Mouse (Mus musculus) intestine, embryonic 14.5 days (tissue): Measurements from ENCODE around the gene Ptges. TPM values are rescaled to one million over a fixed set of nuclear protein-coding genes. Genes with fewer than 3 reads are reported as not detected.
A peak's percentile ranks its signal among the peaks of the same experiment; 100 is the strongest.
"Not testable (repeated sequence)": the region's sequence is repeated elsewhere in the genome, so short reads cannot be mapped to it uniquely, and the experiment has no call there.

ENCODE experiments used
- ATAC-seq: fragments of 200-750 bp; cut with Nextera tagmentation; replicated peaks from 2 replicates; pipeline ENCODE4 v1.8.0; 2017; ENCODE audit warnings: low read depth, moderate number of reproducible peaks, moderate TSS enrichment, moderate library complexity; ENCODE audit not compliant: low FRiP score, low TSS enrichment
- DNase-seq: peaks from one replicate; pipeline ENCODE4 v3.0.0-alpha.2; 2018; ENCODE audit warnings: low spot score
- H3K27ac ChIP-seq: fragments of 300-500 bp; sonication (generic); 2 replicates; pipeline ENCODE4 v1.5.1; 2014; ENCODE audit warnings: low read depth, mild to moderate bottlenecking, control low read depth
- H3K27me3 ChIP-seq: fragments of 300-500 bp; sonication (generic); replicated peaks from 2 replicates; pipeline ENCODE4 v1.6.1; 2014; ENCODE audit warnings: low read length, control low read depth; ENCODE audit not compliant: control insufficient read depth, insufficient read depth
- H3K36me3 ChIP-seq: fragments of 300-500 bp; sonication (generic); 2 replicates; pipeline ENCODE4 v1.6.1; 2014; ENCODE audit warnings: low read length, control low read depth; ENCODE audit not compliant: control insufficient read depth, insufficient read depth
- H3K4me1 ChIP-seq: fragments of 300-500 bp; sonication (generic); replicated peaks from 2 replicates; pipeline ENCODE4 v1.6.1; 2014; ENCODE audit warnings: low read length, control low read depth, mixed read lengths; ENCODE audit not compliant: control insufficient read depth, insufficient read depth
- H3K4me2 ChIP-seq: fragments of 300-500 bp; sonication (generic); 2 replicates; pipeline ENCODE4 v1.6.1; 2014; ENCODE audit warnings: low read length
- H3K4me3 ChIP-seq: fragments of 300-500 bp; sonication (generic); 2 replicates; pipeline ENCODE4 v1.5.1; 2014; ENCODE audit warnings: low read depth, low read length, control low read depth, mixed read lengths
- H3K9ac ChIP-seq: fragments of 300-500 bp; sonication (generic); 2 replicates; pipeline ENCODE4 v1.6.1; 2014; ENCODE audit warnings: mild to moderate bottlenecking, low read length
- H3K9me3 ChIP-seq: fragments of 300-500 bp; sonication (generic); 2 replicates; pipeline ENCODE4 v1.6.1; 2016; ENCODE audit warnings: low read length, control low read depth; ENCODE audit not compliant: control insufficient read depth
- WGBS: fragments of 180-500 bp; shearing (Covaris S2); extraction: QIAGEN DNeasy Blood & Tissue Kit; methylation state at CpG from one replicate; pipeline ENCODE4 v1.1.7; 2014; 5-methylcytosine and 5-hydroxymethylcytosine counted together
- polyA plus RNA-seq: library from polyadenylated mRNA; unstranded; fragments of >200 nt; fragmentation: Nextera tagmentation; extraction: Ambion mirVana; gene quantifications from 2 replicates; pipeline ENCODE4 v1.2.1, GENCODE M21; 2014

The Ptges gene
- polyA plus RNA-seq, 1 experiment from 2014 or later, result 4.5 TPM

DNA sequence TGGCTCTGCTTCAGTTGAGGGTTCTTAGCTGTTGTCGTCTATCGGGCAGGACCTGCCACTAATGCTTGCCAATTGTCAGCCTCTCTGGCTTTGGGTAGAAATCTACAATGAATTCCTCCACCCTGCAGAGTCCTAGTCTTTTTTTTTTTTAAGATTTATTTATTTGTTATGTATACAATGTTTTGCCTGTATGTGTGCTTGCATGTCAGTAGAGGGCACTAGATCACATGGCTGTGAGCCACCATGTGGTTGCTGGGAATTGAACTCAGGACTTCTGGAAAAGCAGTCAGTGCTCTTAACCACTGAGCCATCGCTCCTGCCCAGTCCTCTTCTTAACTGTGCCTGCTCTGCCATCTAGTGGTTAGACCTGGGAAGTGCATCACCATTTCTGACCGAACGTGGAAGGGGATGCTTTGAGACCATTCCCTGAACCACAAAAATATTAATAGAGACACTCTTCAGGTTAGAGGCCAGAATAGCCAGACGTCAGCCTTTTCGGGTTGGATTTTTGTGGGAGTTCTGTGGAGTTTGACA is 4.3 kb upstream of the Ptges start:
- WGBS, result 23% methylated on average over 7 of the region's 7 CpGs
- Histone ChIP-seq H3K4me2 (no peak overlapping the region), H3K36me3 (no peaks in the 10 kb centered on the region), H3K9ac (no peak overlapping the region), H3K4me1 (peaks cover 10% of the 10 kb centered on the region), H3K27me3 (no peaks in the 10 kb centered on the region), H3K27ac (no peak overlapping the region), H3K4me3 (no peak overlapping the region), H3K9me3 (no peaks in the 10 kb centered on the region)
- DNase-seq (peak; percentile 84), ATAC-seq (no peak)

DNA sequence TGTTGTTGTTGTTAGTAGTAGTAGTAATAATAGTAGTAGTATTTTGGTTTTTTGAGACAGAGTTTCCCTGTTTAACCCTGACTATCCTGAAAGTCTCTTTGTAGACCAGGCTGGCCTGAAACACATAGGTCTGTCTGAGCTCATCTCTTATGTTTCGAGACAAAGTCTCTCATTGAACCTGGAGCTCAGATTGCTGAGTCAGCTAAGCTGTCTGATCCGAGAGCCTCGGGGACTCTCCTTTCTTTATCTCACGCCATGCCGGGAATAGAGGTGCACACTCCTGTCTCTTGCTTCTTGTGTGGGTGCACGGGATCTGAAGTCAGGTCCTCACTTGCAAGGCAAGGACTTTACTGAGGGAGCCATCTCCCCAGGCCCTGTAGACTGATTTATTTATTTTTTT is 3.4 kb upstream of the Ptges start:
- WGBS, result 62% methylated on average over 6 of the region's 6 CpGs
- Histone ChIP-seq H3K36me3 (no peaks in the 10 kb centered on the region), H3K27me3 (no peaks in the 10 kb centered on the region), H3K4me1 (peaks cover 11% of the 10 kb centered on the region), H3K4me2 (no peak overlapping the region), H3K27ac (no peak overlapping the region), H3K9me3 (no peaks in the 10 kb centered on the region), H3K4me3 (no peak overlapping the region), H3K9ac (no peak overlapping the region)
- ATAC-seq, result no peak
- DNase-seq, result no peak

DNA sequence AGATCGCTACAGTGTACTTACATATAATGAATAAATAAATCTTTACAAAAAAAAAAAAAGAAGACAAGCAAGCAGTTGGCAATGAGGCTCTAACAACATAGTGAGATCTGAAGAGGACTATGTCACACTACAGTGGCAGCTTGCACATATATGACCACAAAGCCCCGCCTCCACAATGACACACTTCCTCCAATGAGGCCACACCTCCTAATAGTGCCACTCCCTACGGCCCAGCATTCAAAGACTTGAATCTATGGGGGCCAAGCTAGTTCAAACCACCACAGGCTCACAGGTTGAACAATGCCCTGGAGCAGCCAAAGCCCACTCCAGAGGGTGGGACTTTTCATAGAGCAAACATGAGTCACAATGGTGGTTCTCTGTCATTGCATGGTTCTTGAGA is 2.3 kb upstream of the Ptges start:
- no peaks in the 10 kb centered on the region for H3K36me3 ChIP-seq

DNA sequence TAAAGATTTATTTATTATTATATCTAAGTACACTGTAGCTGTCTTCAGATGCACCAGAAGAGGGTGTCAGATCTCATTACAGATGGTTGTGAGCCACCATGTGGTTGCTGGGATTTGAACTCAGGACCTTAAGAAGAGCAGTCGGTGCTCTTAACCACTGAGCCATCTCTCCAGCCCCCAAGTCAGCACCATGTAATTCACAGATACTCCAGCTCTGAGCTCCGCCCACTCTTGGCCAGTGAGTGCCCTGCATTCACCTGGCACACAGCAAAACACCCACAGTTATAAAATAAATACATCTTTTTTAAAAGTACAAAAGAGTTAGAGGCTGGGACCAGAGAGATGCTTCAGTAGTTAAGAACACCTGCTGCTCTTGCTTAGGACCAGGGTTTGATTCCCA is 1.2 kb upstream of the Ptges start:
- not testable (repeated sequence) for H3K27me3 ChIP-seq, H3K4me3 ChIP-seq, ATAC-seq, H3K9me3 ChIP-seq, H3K36me3 ChIP-seq, H3K27ac ChIP-seq, H3K9ac ChIP-seq, DNase-seq, H3K4me2 ChIP-seq
- 89% methylated on average over 2 of the region's 2 CpGs for WGBS
- H3K4me1 ChIP-seq, result peaks cover 14% of the 10 kb centered on the region

More for the DNA sequence above, 2.3 kb upstream of the Ptges start:
- Histone ChIP-seq H3K9me3 (no peaks in the 10 kb centered on the region), H3K9ac (no peak overlapping the region), H3K4me3 (no peak overlapping the region), H3K27me3 (no peaks in the 10 kb centered on the region), H3K4me2 (no peak overlapping the region), H3K4me1 (peaks cover 14% of the 10 kb centered on the region), H3K27ac (no peak overlapping the region)
- 78% methylated on average over 3 of the region's 3 CpGs for WGBS
- no peak for DNase-seq
- no peak for ATAC-seq

DNA sequence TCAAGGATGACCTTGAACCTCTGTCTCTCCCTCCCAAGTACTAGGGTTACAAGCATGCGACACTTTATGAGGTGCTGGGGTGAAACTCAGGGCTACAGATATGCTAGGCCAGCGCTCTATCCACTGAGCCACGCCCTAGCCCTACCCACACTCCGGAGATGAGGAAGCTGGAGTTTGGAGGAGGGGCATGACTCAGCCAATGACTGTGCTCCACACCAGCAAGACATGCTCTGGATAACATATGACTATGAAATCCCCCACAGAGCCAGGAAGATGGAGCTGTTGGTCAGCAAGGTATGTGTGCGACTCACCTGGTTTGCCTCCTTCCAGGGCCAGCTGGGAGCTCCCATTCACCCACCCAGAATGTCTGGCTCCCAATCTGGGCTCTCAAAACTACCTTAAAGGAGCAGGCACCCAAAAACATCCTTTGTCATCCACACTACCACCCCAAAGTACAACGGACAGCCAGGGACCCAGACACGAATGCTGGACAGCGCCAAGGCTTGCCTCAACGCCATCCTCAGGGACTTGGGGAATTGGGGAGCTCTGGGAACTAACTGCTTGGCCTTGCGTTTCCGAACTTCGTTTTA is 675 bp downstream of the Ptges start:
- Histone ChIP-seq H3K4me3 (peak overlapping the region; percentile 15; the same call in 1 of the 2 replicates), H3K36me3 (no peaks in the 10 kb centered on the region), H3K4me1 (peaks cover 14% of the 10 kb centered on the region), H3K9ac (no peak overlapping the region; the same call in 1 of the 2 replicates), H3K4me2 (peak overlapping the region; percentile 60), H3K9me3 (no peaks in the 10 kb centered on the region), H3K27ac (peak overlapping the region; percentile 54; the same call in 1 of the 2 replicates), H3K27me3 (no peaks in the 10 kb centered on the region)
- DNase-seq, result no peak
- peak; percentile 41 for ATAC-seq
- WGBS, result 33% methylated on average over 12 of the region's 12 CpGs

DNA sequence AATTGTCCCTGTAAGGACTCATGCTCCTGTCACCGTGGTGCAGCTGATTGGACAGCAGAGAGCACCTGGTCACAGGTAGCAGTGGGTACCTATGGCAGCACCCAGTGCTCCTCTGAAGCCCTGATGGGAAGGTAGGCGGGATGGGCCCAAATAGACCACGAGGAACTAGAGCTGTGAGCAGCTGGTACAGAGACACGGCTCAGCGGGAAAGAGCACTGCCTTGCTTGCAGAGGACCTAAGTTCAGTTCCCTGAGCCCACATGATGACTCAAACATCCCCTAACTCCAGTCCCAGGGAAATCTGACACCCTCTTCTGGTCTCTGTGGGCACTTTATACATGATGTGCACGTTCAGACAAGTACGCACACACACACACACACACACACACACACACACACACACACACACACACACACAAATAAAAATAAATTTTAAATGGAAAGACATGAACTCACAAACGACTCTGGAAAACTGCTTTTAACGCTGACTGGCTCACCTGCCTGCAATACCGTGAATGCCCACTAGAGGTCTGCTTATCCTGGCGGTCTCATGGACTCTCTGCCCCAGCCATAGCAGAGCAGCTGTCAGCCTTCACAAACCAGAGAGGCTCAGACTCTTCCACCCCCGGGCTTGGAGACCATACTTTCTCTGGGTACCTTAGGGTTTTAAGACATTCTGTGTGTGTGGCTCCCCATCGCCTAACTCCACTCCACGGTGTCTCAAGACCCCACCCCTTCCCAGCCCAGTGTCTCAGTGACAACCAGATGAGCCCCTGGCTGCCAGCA is 1.6 kb downstream of the Ptges start:
- H3K27ac ChIP-seq, result no peak overlapping the region; the same call in 1 of the 2 replicates
- H3K4me3 ChIP-seq, result no peak overlapping the region
- WGBS, result 18% methylated on average over 13 of the region's 14 CpGs
- H3K9ac ChIP-seq, result no peak overlapping the region
- no peak overlapping the region for H3K4me2 ChIP-seq
- H3K4me1 ChIP-seq, result peaks cover 14% of the 10 kb centered on the region
- H3K27me3 ChIP-seq, result no peaks in the 10 kb centered on the region
- no peaks in the 10 kb centered on the region for H3K9me3 ChIP-seq
- peak; percentile 92 for DNase-seq
- ATAC-seq, result no peak; the same call in 1 of the 2 replicates
- H3K36me3 ChIP-seq, result no peaks in the 10 kb centered on the region

DNA sequence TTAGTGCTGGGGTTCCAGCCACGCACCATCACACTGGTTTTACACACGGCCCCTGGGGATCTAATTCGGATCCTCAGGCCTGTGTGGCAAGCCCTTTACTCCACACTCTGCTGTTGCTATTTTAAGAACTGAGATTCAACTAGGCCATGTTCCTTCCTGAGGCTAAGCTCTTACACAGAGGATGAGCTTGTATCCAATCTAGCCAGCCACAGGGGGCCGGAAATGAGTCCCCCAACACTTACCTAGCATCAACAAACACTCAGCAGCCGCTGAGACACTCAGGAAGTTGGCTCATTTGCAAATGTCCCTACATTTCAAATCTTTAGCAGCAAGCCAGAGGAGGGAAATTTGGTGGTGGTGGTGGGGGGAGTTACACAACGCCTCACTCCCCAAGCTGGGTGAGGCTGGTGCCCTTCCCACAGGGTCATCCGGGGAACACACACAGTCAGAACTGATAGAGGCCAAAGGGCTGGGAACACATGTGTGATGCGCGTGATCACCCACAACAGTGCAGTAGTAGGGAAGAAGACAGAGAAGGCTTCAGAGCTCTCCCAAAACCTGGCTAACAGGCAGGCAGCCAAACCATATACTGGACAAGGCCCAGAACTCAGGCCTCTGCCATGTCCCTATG is 2.4 kb downstream of the Ptges start:
- Histone ChIP-seq H3K9me3 (no peaks in the 10 kb centered on the region), H3K4me1 (peaks cover 14% of the 10 kb centered on the region), H3K27me3 (no peaks in the 10 kb centered on the region), H3K4me2 (no peak overlapping the region), H3K9ac (no peak overlapping the region), H3K4me3 (no peak overlapping the region), H3K27ac (no peak overlapping the region; the same call in 1 of the 2 replicates), H3K36me3 (no peaks in the 10 kb centered on the region)
- WGBS, result 52% methylated on average over 9 of the region's 9 CpGs
- ATAC-seq (no peak), DNase-seq (no peak)

DNA sequence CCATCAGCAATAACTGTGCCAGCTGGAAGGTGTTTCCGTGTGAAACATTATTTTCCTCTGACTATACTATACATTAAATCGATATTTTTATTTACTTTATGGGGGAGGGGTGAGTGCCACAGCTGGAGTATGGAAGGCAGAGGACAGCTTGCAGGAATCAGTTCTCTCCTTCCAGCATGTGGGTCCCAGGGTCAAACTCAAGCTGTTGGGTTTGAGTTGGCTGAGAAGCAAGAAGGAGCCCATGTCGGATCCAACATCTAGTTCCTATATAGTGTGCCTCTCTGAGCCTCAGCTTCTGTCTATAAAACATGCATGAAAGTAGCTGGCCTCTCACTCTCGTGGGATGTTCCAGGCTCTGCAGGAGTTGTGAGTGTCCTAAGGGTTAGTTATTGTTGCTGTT is 3.3 kb downstream of the Ptges start:
- ATAC-seq, result no peak
- Histone ChIP-seq H3K27me3 (no peaks in the 10 kb centered on the region), H3K9me3 (no peaks in the 10 kb centered on the region), H3K36me3 (no peaks in the 10 kb centered on the region), H3K27ac (no peak overlapping the region), H3K9ac (no peak overlapping the region), H3K4me1 (peaks cover 14% of the 10 kb centered on the region), H3K4me2 (no peak overlapping the region), H3K4me3 (no peak overlapping the region)
- WGBS, result 73% methylated on average over 4 of the region's 4 CpGs
- no peak for DNase-seq
